Mouse (Mus musculus) C2C12 (cell line): ENCODE measurements around the gene Cep95. TPM values are rescaled to one million over a fixed set of nuclear protein-coding genes. Genes with fewer than 3 reads are reported as not detected.
"Not testable (repeated sequence)": the region's sequence is repeated elsewhere in the genome, so short reads cannot be mapped to it uniquely, and the experiment has no call there.

Source experiments
- H3K27me3 ChIP-seq: one replicate; pipeline ENCODE4 v1.6.1; 2011; ENCODE audit not compliant: control insufficient read depth, insufficient read depth, insufficient read length
- H3K36me3 ChIP-seq: one replicate; pipeline ENCODE4 v1.6.1; 2011; ENCODE audit not compliant: control insufficient read depth, insufficient read depth
- H3K4me3 ChIP-seq: one replicate; pipeline ENCODE4 v1.5.1; 2011; ENCODE audit warnings: mild to moderate bottlenecking, control low read depth; ENCODE audit not compliant: poor library complexity, insufficient read depth, severe bottlenecking
- H3K79me2 ChIP-seq: one replicate; pipeline ENCODE4 v1.6.1; 2011; ENCODE audit not compliant: control insufficient read depth, insufficient read depth
- H3K79me3 ChIP-seq: one replicate; pipeline ENCODE4 v1.6.1; 2011; ENCODE audit warnings: low read depth, control low read depth
- H3ac ChIP-seq: one replicate; pipeline ENCODE3; 2011; ENCODE audit warnings: low read depth; ENCODE audit not compliant: control insufficient read depth, insufficient read length
- CEBPB ChIP-seq: IDR thresholded peaks from one replicate; pipeline ENCODE4 v1.6.1; 2011; ENCODE audit warnings: low read depth, mild to moderate bottlenecking, control low read depth, moderate library complexity
- CTCF ChIP-seq: IDR thresholded peaks from one replicate; pipeline ENCODE4 v1.5.1; 2011; ENCODE audit not compliant: control insufficient read depth, insufficient read depth, insufficient read length
- FOSL1 ChIP-seq: IDR thresholded peaks from one replicate; pipeline ENCODE4 v1.8.0; 2011; ENCODE audit warnings: mild to moderate bottlenecking, low read length; ENCODE audit not compliant: poor library complexity, insufficient read depth, severe bottlenecking
- MAX ChIP-seq: IDR thresholded peaks from one replicate; pipeline ENCODE4 v1.6.1; 2011; ENCODE audit warnings: mild to moderate bottlenecking, control low read depth
- MYOD1 ChIP-seq: IDR thresholded peaks from one replicate; pipeline ENCODE4 v1.6.1; 2011; ENCODE audit warnings: low read depth; ENCODE audit not compliant: control insufficient read depth, insufficient read length
- MYOG ChIP-seq: IDR thresholded peaks from one replicate; pipeline ENCODE4 v1.6.1; 2011; ENCODE audit not compliant: control insufficient read depth, insufficient read length; ENCODE audit errors: extremely low read depth
- USF1 ChIP-seq: IDR thresholded peaks from one replicate; pipeline ENCODE4 v1.6.1; 2011; ENCODE audit warnings: low read depth, mild to moderate bottlenecking, control low read depth, moderate library complexity
- polyA plus RNA-seq: library from polyadenylated mRNA; unstranded; fragments of >200 nt; fragmentation: generic; extraction: Trizol; gene quantifications from one replicate; pipeline ENCODE4 v1.2.1, GENCODE M21; 2012; ENCODE audit warnings: missing spikeins

Cep95 gene
- polyA plus RNA-seq, 1 experiment: 3.5 TPM

DNA sequence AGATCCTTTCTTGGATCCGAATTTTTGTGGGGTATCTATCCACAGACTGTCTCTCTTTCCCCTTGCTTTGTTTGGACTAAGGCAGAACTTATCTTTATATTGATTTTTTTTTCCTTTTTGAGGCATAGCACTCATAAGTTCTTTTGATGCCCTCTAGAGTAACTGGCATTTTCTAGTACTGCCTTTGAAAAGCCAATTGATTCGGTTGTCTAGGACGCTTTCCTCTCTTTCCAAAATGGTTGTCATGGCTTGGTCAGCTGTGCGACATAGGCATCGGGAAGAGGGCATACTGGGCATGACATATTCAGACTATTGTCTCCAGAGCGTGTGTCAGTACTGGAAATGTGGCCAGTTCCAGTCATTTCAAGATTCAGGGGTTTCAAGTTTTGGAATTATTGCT lies 597 bp downstream of the Cep95 start:
- Histone ChIP-seq H3K4me3 (peak overlapping the region; percentile 95), H3K79me3 (peaks cover 58% of the 10 kb centered on the region), H3K36me3 (peaks cover 42% of the 10 kb centered on the region), H3ac (peak overlapping the region; percentile 83), H3K79me2 (peaks cover 74% of the 10 kb centered on the region), H3K27me3 (no peaks in the 10 kb centered on the region)
- TF ChIP-seq FOSL1 (no peak), MYOD1 (no peak), USF1 (no peak), CTCF (no peak), CEBPB (no peak), MYOG (no peak), MAX (no peak)

DNA sequence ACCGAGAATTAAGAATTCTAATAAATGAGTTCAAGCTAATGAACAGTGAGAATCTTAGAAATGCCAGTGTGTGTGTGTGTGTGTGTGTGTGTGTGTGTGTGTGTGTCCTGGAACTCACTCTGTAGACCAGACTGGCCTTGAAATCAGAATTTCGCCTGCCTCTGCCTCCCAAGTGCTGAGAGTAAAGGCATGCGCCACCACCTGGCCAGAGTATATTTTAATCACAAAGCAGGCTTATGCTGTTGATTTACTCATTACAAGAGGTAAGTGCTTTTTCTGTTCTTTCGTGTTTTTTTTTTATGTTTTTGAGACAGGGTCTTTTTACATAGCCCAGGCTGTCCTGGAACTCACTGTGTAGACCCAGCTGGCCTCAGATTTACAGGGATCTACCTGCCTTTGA lies 4.8 kb downstream of the Cep95 start:
- H3ac ChIP-seq: no peak overlapping the region
- H3K79me2 ChIP-seq: peaks cover 37% of the 10 kb centered on the region
- H3K4me3 ChIP-seq: no peak overlapping the region
- H3K79me3 ChIP-seq: peaks cover 23% of the 10 kb centered on the region
- H3K36me3 ChIP-seq: peaks cover 53% of the 10 kb centered on the region
- no peak for TF ChIP-seq CTCF
- no peak for TF ChIP-seq MAX
- TF ChIP-seq CEBPB: no peak
- TF ChIP-seq MYOD1: no peak
- no peak for TF ChIP-seq MYOG
- TF ChIP-seq USF1: no peak
- TF ChIP-seq FOSL1: no peak
- no peaks in the 10 kb centered on the region for H3K27me3 ChIP-seq

DNA sequence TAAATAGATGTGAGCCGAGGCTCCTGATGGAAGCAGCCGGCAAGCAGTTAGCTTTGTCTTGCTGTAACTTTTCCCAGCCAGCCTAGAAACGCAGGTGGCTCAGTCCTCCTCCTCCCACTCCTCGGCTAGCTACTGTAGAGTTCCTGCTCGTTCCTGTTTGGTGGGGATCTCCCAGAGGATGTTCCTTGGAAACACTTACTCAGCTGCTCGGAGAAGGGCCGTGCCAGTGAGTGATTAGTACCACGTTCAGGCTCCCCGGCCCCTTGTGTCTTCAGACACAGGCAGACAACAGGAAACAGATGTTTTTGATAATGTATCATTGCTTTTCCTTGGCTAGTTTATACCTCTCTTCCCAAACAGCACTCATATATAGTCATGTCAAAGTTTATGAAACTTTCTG lies 6.6 kb downstream of the Cep95 start:
- Histone ChIP-seq H3K36me3 (peaks cover 65% of the 10 kb centered on the region), H3ac (no peak overlapping the region), H3K79me2 (peaks cover 22% of the 10 kb centered on the region), H3K27me3 (no peaks in the 10 kb centered on the region), H3K79me3 (peaks cover 10% of the 10 kb centered on the region), H3K4me3 (no peak overlapping the region)
- TF ChIP-seq MYOD1: no peak
- no peak for TF ChIP-seq MAX
- no peak for TF ChIP-seq MYOG
- TF ChIP-seq USF1: no peak
- TF ChIP-seq CEBPB: no peak

DNA sequence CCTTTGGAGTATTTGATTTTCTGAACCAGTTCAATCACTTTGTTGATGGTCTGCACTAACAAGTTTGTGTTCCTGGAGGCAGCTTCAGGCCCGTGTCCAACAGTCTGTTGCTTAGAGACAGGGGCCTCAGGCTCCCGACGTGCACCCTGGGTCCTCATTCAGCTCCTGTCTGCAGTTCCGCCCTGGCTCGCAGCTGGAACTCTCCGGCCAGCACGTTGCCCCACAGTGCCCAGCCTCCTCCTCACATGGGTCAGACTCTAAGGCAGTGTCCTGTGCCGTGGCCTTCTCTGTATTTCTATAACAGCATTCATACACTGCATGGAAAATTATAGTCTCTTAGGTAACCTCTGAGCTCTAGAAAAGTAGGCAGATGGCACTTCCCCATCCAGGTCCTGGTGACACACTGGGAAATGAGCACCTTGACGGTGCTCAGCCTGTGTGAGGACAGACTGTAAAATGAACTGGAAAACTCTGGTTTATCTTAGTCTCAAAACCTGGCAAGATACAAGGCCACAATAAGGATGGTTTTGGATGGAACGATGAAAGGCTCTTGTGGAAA lies 13.1 kb downstream of the Cep95 start:
- H3K36me3 ChIP-seq: peaks cover 62% of the 10 kb centered on the region
- H3ac ChIP-seq: no peak overlapping the region
- H3K27me3 ChIP-seq: no peaks in the 10 kb centered on the region
- H3K79me2 ChIP-seq: no peaks in the 10 kb centered on the region
- TF ChIP-seq FOSL1 (no peak), MYOD1 (no peak), MYOG (no peak), CTCF (no peak), CEBPB (no peak), USF1 (no peak), MAX (no peak)
- no peak overlapping the region for H3K4me3 ChIP-seq
- H3K79me3 ChIP-seq: no peaks in the 10 kb centered on the region

DNA sequence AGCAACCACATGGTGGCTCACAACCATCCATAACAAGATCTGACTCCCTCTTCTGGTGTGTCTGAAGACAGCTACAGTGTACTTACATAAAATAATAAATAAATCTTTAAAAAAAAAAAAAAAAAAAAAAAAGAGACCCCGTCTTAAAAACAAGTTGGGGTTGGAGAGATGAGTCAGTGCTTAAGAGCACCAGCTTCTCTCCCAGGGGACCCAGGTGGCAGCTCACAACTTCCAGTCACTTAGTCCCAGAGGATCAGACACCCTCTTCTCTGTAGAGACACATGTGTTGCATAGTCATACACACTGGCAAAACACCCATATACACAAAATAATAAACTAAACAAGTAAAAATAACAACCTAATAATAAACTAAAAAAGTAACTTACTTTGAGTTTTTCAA lies 18.4 kb downstream of the Cep95 start:
- peaks cover 56% of the 10 kb centered on the region for H3K36me3 ChIP-seq

DNA sequence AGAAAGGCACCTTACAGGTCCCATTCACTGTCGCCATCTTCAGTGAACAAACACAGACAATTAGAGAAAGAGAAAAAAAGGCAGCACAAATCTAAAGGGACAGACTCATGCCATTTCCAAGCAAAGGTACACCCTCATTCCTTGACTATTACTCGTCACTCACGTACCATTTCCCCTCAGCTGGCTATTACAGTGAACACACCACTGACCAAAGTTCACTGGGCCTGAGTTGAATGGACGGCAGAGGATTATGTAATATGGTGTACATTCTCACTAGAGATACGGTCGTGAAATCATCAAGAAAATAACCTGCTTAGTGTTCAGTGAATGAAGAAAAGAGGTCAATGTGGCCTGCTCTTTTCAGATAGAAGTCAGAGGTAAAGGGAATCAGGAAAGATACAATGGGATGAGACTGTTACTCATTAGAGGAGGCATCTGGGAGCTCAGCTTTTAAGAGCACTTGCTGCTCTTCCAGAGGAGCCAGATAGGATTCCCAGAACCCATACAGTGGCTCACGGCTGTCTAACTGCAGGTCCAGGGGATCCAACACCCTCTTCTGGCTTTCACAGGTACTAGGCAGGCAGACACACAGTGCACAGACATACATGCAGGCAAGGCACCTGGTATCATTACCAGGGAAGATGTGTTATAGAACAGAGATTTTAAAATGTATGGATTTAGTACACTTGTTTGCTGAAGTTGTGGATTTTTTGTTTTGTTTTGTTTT lies 23.5 kb downstream of the Cep95 start:
- Histone ChIP-seq H3ac (no peak overlapping the region), H3K79me3 (no peaks in the 10 kb centered on the region), H3K4me3 (no peak overlapping the region), H3K79me2 (no peaks in the 10 kb centered on the region), H3K36me3 (peaks cover 73% of the 10 kb centered on the region), H3K27me3 (no peaks in the 10 kb centered on the region)
- TF ChIP-seq CTCF (no peak), MYOG (no peak)

More for the DNA sequence above, 18.4 kb downstream of the Cep95 start:
- H3K79me3 ChIP-seq, H3ac ChIP-seq, H3K4me3 ChIP-seq, H3K27me3 ChIP-seq, H3K79me2 ChIP-seq: not testable (repeated sequence)
